In genomic region chr14:49065529-49066273, GRCm38 (mm10) we compare ENCODE assay signal across 8 mouse cellular contexts. TPM values are rescaled to one million over a fixed set of nuclear protein-coding genes. Genes with fewer than 3 reads are reported as not detected.
DNase-seq lines count a peak whose midpoint lies in the region; ATAC-seq and TF ChIP-seq lines count a peak whose summit lies in the region.

TSS of gene Ap5m1 (plus strand) at chr14:49066097.

- under 1% methylated on average over 25 of the region's 62 CpGs for WGBS in intestine, embryonic 14.5 days
- under 1% methylated on average over 39 of the region's 62 CpGs for WGBS in liver, embryonic 16.5 days (ENCODE audit: insufficient replicate concordance)

- H3K27me3 ChIP-seq in intestine, embryonic 14.5 days (replicated peaks; ENCODE audit: control insufficient read depth, insufficient read depth, low read length): no peaks in the 10 kb centered on the region
- H3K27me3 ChIP-seq in liver, embryonic 16.5 days (ENCODE audit: control insufficient read depth, insufficient read depth, low read depth, low read length): no peaks in the 10 kb centered on the region

- ATAC-seq in intestine, embryonic 14.5 days (replicated peaks; ENCODE audit: low FRiP score, low TSS enrichment, low read depth): peak; percentile 85
- peak; percentile 64 for ATAC-seq in liver, embryonic 16.5 days (ENCODE audit: low read depth)

- H3K9ac ChIP-seq in intestine, embryonic 14.5 days (ENCODE audit: low read length): peak within 1 kb of the TSS; percentile 74
- H3K9ac ChIP-seq in liver, embryonic 16.5 days (ENCODE audit: low read depth, low read length): peak within 1 kb of the TSS; percentile 98

- peak within 1 kb of the TSS; percentile 97 for H3K4me3 ChIP-seq in bone marrow macrophage, adult 2 months (ENCODE audit: insufficient read depth, low read length)
- peak within 1 kb of the TSS; percentile 70 for H3K4me3 ChIP-seq in intestine, embryonic 14.5 days (ENCODE audit: low read depth, low read length)
- H3K4me3 ChIP-seq in liver, embryonic 16.5 days (ENCODE audit: low read depth, low read length): peak within 1 kb of the TSS; percentile 98

- no peaks in the 10 kb centered on the region for H3K36me3 ChIP-seq in intestine, embryonic 14.5 days (ENCODE audit: control insufficient read depth, insufficient read depth, low read length)
- H3K36me3 ChIP-seq in liver, embryonic 16.5 days (ENCODE audit: control insufficient read depth, insufficient read depth): no peaks in the 10 kb centered on the region

- H3K27ac ChIP-seq in bone marrow macrophage, adult 2 months (ENCODE audit: insufficient read depth, low read depth, low read length): peak within 1 kb of the TSS; percentile 78
- H3K27ac ChIP-seq in intestine, embryonic 14.5 days (ENCODE audit: low read depth): peak within 1 kb of the TSS; percentile 95
- H3K27ac ChIP-seq in liver, embryonic 16.5 days (ENCODE audit: low read length): peak within 1 kb of the TSS; percentile 99

- H3K4me1 ChIP-seq in bone marrow macrophage, adult 2 months (ENCODE audit: control insufficient read depth, insufficient read depth, low read length): peaks cover 11% of the 10 kb centered on the region; the same call in 1 of the 2 replicates
- peaks cover 16% of the 10 kb centered on the region for H3K4me1 ChIP-seq in intestine, embryonic 14.5 days (replicated peaks; ENCODE audit: control insufficient read depth, insufficient read depth, low read length)
- H3K4me1 ChIP-seq in liver, embryonic 16.5 days (ENCODE audit: control insufficient read depth, low read depth, low read length): peaks cover 8% of the 10 kb centered on the region

- DNase-seq in cerebellum, postnatal 36 days: peak; percentile 43 to 51
- no peak for DNase-seq in cerebellum, adult 11 months
- DNase-seq in A20 (ENCODE audit: low read depth, low spot score): peak; percentile 70
- DNase-seq in gastrocnemius, adult 8-10 months (ENCODE audit: low spot score in 2 of 2): peak; percentile 3 to 8
- DNase-seq in intestine, embryonic 14.5 days (ENCODE audit: low spot score): no peak
- DNase-seq in right cerebral cortex, postnatal 10 days (ENCODE audit: low spot score in 2 of 2): peak; percentile 44 to 52

- TF ChIP-seq POLR2A in bone marrow macrophage, adult 2 months (IDR thresholded peaks at IDR 0.05; ENCODE audit: borderline replicate concordance, low read depth, low read length): no peak

- no peaks in the 10 kb centered on the region for H3K9me3 ChIP-seq in intestine, embryonic 14.5 days (ENCODE audit: control insufficient read depth, low read length)
- no peaks in the 10 kb centered on the region for H3K9me3 ChIP-seq in liver, embryonic 16.5 days (replicated peaks; ENCODE audit: control insufficient read depth, low read length)

- peak within 1 kb of the TSS; percentile 80 for H3K4me2 ChIP-seq in intestine, embryonic 14.5 days (ENCODE audit: low read length)
- peak within 1 kb of the TSS; percentile 80 for H3K4me2 ChIP-seq in liver, embryonic 16.5 days (ENCODE audit: low read depth, low read length)

- no peak for TF ChIP-seq CTCF in bone marrow macrophage, adult 2 months (IDR thresholded peaks at IDR 0.05; ENCODE audit: low read depth, low read length)

RNA-seq across cellular contexts. Expression of gene Ap5m1, which starts in this region (rescaled TPM):
- polyA plus RNA-seq in bone marrow macrophage, adult 2 months (2012; ENCODE audit: insufficient read depth, insufficient read length, missing spikeins): 28.8 and 36.0 TPM in 2 replicates
- total RNA-seq in gastrocnemius, adult 8-10 months (2022): 1 to 10 TPM; 8.4 to 9.9 (median 9.3) TPM
- 26.5 and 27.2 TPM in 2 replicates for polyA plus RNA-seq in intestine, embryonic 14.5 days (2014; fragmentation: Nextera tagmentation; extraction: Ambion mirVana)
- polyA plus RNA-seq in liver, embryonic 16.5 days (2015; fragmentation: Nextera tagmentation; extraction: Ambion mirVana): 9.6 and 12.3 TPM in 2 replicates

Comparison
In these comparisons a context has a peak if more than half of its experiments do, and no peak if none do; other contexts are left out.
1. DNase-seq: peak in cerebellum, postnatal 36 days (2 of 2), A20 (single experiment), gastrocnemius, adult 8-10 months (2 of 2) and right cerebral cortex, postnatal 10 days (2 of 2); none in cerebellum, adult 11 months (single experiment) and intestine, embryonic 14.5 days (single experiment).
2. Peak in every context shown above with its lines, with median percentiles within 50 percentile points of each other: H3K27ac ChIP-seq and H3K4me3 ChIP-seq.